Mouse (Mus musculus): Measurements from ENCODE around the gene Wscd2. TPM values are rescaled to one million over a fixed set of nuclear protein-coding genes. Genes with fewer than 3 reads are reported as not detected.

Gene Wscd2
- polyA plus RNA-seq, 1 experiment: 28.9 TPM

- Histone ChIP-seq H3K4me1 (ENCODE audit: control insufficient read depth, insufficient read depth, low read length) (peaks cover under 1% of the 10 kb centered on the region; the same call in 1 of the 2 replicates), H3K27ac (ENCODE audit: insufficient read depth, low read length) (no peak overlapping the region), H3K4me3 (ENCODE audit: insufficient read depth, low read length) (no peak overlapping the region)
- TF ChIP-seq POLR2A (IDR thresholded peaks at IDR 0.05; ENCODE audit: extremely low read depth, insufficient read depth, low read length): no peak
- no peak for TF ChIP-seq CTCF (IDR thresholded peaks at IDR 0.05; ENCODE audit: extremely low read depth, insufficient read depth, low read length)
These were observed 110.0 kb downstream of the Wscd2 start for GRCm38 (mm10) chr5:113600181-113600580.

GRCm38 (mm10) chr5:113600803-113601202 is 110.7 kb downstream of the Wscd2 start:
- Histone ChIP-seq H3K4me1 (ENCODE audit: control insufficient read depth, insufficient read depth, low read length) (no peaks in the 10 kb centered on the region), H3K27ac (ENCODE audit: insufficient read depth, low read length) (no peak overlapping the region), H3K4me3 (ENCODE audit: insufficient read depth, low read length) (no peak overlapping the region)
- TF ChIP-seq CTCF (IDR thresholded peaks at IDR 0.05; ENCODE audit: extremely low read depth, insufficient read depth, low read length) (no peak), POLR2A (IDR thresholded peaks at IDR 0.05; ENCODE audit: extremely low read depth, insufficient read depth, low read length) (no peak)

- H3K4me3 ChIP-seq (ENCODE audit: insufficient read depth, low read length): no peak overlapping the region
- H3K27ac ChIP-seq (ENCODE audit: insufficient read depth, low read length): no peak overlapping the region
- no peaks in the 10 kb centered on the region for H3K4me1 ChIP-seq (ENCODE audit: control insufficient read depth, insufficient read depth, low read length)
- TF ChIP-seq POLR2A (IDR thresholded peaks at IDR 0.05; ENCODE audit: extremely low read depth, insufficient read depth, low read length) (no peak), CTCF (IDR thresholded peaks at IDR 0.05; ENCODE audit: extremely low read depth, insufficient read depth, low read length) (no peak)
These were observed 113.3 kb downstream of the Wscd2 start for GRCm38 (mm10) chr5:113603471-113603870.

- Histone ChIP-seq H3K4me3 (ENCODE audit: insufficient read depth, low read length) (no peak overlapping the region), H3K27ac (ENCODE audit: insufficient read depth, low read length) (no peak overlapping the region), H3K4me1 (ENCODE audit: control insufficient read depth, insufficient read depth, low read length) (no peaks in the 10 kb centered on the region)
- no peak for TF ChIP-seq CTCF (IDR thresholded peaks at IDR 0.05; ENCODE audit: extremely low read depth, insufficient read depth, low read length)
- no peak for TF ChIP-seq POLR2A (IDR thresholded peaks at IDR 0.05; ENCODE audit: extremely low read depth, insufficient read depth, low read length)
These were observed 114.6 kb downstream of the Wscd2 start for GRCm38 (mm10) chr5:113604758-113605157.

- no peak for TF ChIP-seq POLR2A (IDR thresholded peaks at IDR 0.05; ENCODE audit: extremely low read depth, insufficient read depth, low read length)
- no peak for TF ChIP-seq CTCF (IDR thresholded peaks at IDR 0.05; ENCODE audit: extremely low read depth, insufficient read depth, low read length)
- H3K27ac ChIP-seq (ENCODE audit: insufficient read depth, low read length): no peak overlapping the region
- no peaks in the 10 kb centered on the region for H3K4me1 ChIP-seq (ENCODE audit: control insufficient read depth, insufficient read depth, low read length)
- H3K4me3 ChIP-seq (ENCODE audit: insufficient read depth, low read length): no peak overlapping the region
These were observed 116.0 kb downstream of the Wscd2 start for GRCm38 (mm10) chr5:113606121-113606520.

GRCm38 (mm10) chr5:113606961-113607785 is 117.0 kb downstream of the Wscd2 start:
- H3K4me1 ChIP-seq (ENCODE audit: control insufficient read depth, insufficient read depth, low read length): no peaks in the 10 kb centered on the region
- TF ChIP-seq CTCF (IDR thresholded peaks at IDR 0.05; ENCODE audit: extremely low read depth, insufficient read depth, low read length) (no peak), POLR2A (IDR thresholded peaks at IDR 0.05; ENCODE audit: extremely low read depth, insufficient read depth, low read length) (no peak)
- no peak overlapping the region for H3K27ac ChIP-seq (ENCODE audit: insufficient read depth, low read length)
- no peak overlapping the region for H3K4me3 ChIP-seq (ENCODE audit: insufficient read depth, low read length)

GRCm38 (mm10) chr5:113607941-113608431 is 117.9 kb downstream of the Wscd2 start:
- no peak overlapping the region for H3K4me3 ChIP-seq (ENCODE audit: insufficient read depth, low read length)
- no peak overlapping the region for H3K27ac ChIP-seq (ENCODE audit: insufficient read depth, low read length)
- no peak for TF ChIP-seq CTCF (IDR thresholded peaks at IDR 0.05; ENCODE audit: extremely low read depth, insufficient read depth, low read length)
- TF ChIP-seq POLR2A (IDR thresholded peaks at IDR 0.05; ENCODE audit: extremely low read depth, insufficient read depth, low read length): no peak
- no peaks in the 10 kb centered on the region for H3K4me1 ChIP-seq (ENCODE audit: control insufficient read depth, insufficient read depth, low read length)

- no peak overlapping the region for H3K4me3 ChIP-seq (ENCODE audit: insufficient read depth, low read length)
- no peak overlapping the region for H3K27ac ChIP-seq (ENCODE audit: insufficient read depth, low read length)
- no peak for TF ChIP-seq CTCF (IDR thresholded peaks at IDR 0.05; ENCODE audit: extremely low read depth, insufficient read depth, low read length)
- no peak for TF ChIP-seq POLR2A (IDR thresholded peaks at IDR 0.05; ENCODE audit: extremely low read depth, insufficient read depth, low read length)
- no peaks in the 10 kb centered on the region for H3K4me1 ChIP-seq (ENCODE audit: control insufficient read depth, insufficient read depth, low read length)
These were observed 118.4 kb downstream of the Wscd2 start for GRCm38 (mm10) chr5:113608511-113608910.

GRCm38 (mm10) chr5:113609891-113610290 is 119.8 kb downstream of the Wscd2 start:
- Histone ChIP-seq H3K27ac (ENCODE audit: insufficient read depth, low read length) (no peak overlapping the region), H3K4me3 (ENCODE audit: insufficient read depth, low read length) (no peak overlapping the region), H3K4me1 (ENCODE audit: control insufficient read depth, insufficient read depth, low read length) (no peaks in the 10 kb centered on the region)
- TF ChIP-seq CTCF (IDR thresholded peaks at IDR 0.05; ENCODE audit: extremely low read depth, insufficient read depth, low read length) (no peak), POLR2A (IDR thresholded peaks at IDR 0.05; ENCODE audit: extremely low read depth, insufficient read depth, low read length) (no peak)

- Histone ChIP-seq H3K4me1 (ENCODE audit: control insufficient read depth, insufficient read depth, low read length) (no peaks in the 10 kb centered on the region), H3K4me3 (ENCODE audit: insufficient read depth, low read length) (no peak overlapping the region), H3K27ac (ENCODE audit: insufficient read depth, low read length) (no peak overlapping the region)
- TF ChIP-seq POLR2A (IDR thresholded peaks at IDR 0.05; ENCODE audit: extremely low read depth, insufficient read depth, low read length) (no peak), CTCF (IDR thresholded peaks at IDR 0.05; ENCODE audit: extremely low read depth, insufficient read depth, low read length) (no peak)
These were observed 120.4 kb downstream of the Wscd2 start for GRCm38 (mm10) chr5:113610490-113610889.
